Mouse (Mus musculus) heart, adult 11 months (tissue): ENCODE results near the gene Fam160a1.

ENCODE experiments used
- DNase-seq: peaks from one replicate; pipeline ENCODE4 v3.0.0; 2022

The Fam160a1 gene

GRCm38 (mm10) chr3:85677133-85677532, 140.0 kb downstream of the Fam160a1 start:
- DNase-seq = peak; percentile 16

DNA sequence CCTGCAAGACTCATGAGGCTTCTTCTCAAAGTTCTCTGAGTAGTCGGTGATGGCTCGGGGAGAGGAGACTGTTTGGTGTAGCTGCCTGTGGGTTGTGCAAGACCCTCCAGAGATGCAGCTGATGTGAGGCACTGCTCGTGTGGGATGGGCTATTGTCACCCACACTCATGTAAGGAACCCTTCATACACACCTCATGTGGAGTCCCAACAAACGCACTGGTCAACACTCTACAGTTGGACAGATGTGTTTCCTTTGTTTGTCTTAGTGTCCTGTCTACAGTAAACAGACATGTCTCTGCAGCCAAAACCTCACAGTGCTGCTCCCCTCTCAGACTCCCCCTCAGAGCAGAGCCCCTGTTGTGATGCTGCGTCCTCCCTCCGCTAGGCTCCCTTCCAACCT, 147.2 kb downstream of the Fam160a1 start:
- DNase-seq = no peak

DNA sequence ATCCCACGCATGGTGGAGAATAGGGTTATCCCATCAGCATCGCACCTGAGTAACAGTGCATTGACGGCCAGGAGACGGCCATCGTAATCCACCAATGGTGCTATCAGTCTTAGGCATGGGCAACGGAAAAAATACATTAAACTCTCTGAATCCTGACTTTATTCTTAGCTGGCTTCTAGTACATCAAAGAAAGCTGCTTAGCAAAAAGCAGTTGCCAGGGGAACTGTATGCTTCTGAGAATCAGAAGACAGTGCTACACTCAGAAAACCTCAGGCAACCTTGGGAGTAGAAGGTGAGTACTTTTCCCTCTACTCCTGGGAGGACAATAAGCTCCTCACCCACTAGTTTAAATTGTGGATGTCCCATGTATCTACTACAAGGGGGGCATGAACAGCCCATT, 149.4 kb downstream of the Fam160a1 start:
- DNase-seq = no peak

GRCm38 (mm10) chr3:85666736-85667135, 150.4 kb downstream of the Fam160a1 start:
- DNase-seq = no peak

DNA sequence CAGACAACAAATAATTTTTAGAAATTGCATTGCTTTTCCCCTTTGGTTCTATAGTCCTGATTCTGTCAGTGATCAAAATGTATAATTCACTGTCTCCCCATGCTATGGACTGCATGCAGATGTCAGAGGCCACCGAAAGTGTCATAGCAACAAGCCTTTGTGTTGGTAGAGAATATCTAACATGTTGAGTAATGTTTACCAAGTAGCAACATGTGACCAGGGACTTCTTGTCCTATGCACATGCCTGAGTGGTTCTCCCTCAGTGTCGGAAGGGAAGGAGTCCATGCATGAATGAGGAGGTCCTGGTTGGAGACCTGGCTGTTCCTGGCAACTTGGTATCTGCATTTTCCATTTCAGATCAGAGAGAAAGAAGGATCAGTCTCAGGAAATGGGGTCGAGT, 150.9 kb downstream of the Fam160a1 start:
- no peak for DNase-seq

DNA sequence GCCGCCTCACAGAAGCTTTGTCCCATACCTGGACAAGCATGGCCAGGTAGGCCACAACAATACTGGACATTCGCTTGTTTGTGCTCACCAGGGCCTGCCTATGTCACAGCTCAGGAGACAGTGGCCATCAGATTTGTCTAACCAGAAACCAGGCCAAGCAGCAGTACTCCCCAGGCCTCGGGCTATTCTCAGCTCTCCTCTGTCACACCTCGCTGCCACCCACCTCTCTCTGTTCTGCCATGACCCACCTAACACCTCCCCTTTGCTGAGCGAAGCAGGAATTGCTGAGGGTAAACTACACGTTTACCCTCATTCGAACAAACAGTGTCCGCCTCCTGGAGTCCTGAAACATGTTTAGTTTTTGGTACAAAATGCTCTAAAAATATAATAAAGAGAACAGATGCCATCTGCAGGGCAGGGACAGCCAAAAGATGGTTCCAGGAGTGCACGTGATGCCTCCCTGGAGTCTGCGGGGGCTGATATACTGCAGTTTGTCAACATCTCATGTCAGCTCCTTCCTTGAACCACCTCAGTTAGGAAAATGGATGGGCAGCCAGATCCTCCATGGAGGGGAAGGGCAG, 152.4 kb downstream of the Fam160a1 start:
- DNase-seq = no peak

- DNase-seq = no peak
Measured at GRCm38 (mm10) chr3:85663826-85664225, 153.3 kb downstream of the Fam160a1 start.

- no peak for DNase-seq
Measured at GRCm38 (mm10) chr3:85661926-85662813, 154.9 kb downstream of the Fam160a1 start.

GRCm38 (mm10) chr3:85659681-85660080, 157.4 kb downstream of the Fam160a1 start:
- no peak for DNase-seq

GRCm38 (mm10) chr3:85655538-85655937, 161.6 kb downstream of the Fam160a1 start:
- DNase-seq = no peak

GRCm38 (mm10) chr3:85652727-85653665, 164.1 kb downstream of the Fam160a1 start:
- DNase-seq = no peak

DNA sequence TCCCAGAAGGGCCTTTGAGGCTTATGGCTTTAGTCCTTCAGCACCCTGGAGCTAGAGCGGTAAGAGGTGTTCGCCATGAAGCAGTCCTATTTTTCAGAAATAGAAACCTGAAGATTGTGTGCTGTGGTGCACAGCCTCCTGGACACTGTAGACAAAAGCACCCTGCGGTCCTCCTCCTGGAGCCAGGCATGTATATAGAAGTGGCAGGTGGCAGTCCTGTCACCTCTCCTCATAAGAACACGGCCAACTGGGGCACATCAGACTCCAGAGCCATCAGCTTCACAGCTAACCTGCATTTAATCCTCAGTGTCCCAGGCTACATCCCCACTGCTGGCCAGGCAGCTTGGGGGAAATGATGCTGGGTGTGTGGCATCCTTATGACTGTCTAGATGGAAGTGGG, 167.9 kb downstream of the Fam160a1 start:
- peak; percentile 83 for DNase-seq

- no peak for DNase-seq
Measured at GRCm38 (mm10) chr3:85645517-85646004, 171.5 kb downstream of the Fam160a1 start.

- DNase-seq = no peak
Measured at GRCm38 (mm10) chr3:85644814-85645213, 172.3 kb downstream of the Fam160a1 start.

GRCm38 (mm10) chr3:85641751-85642150, 175.3 kb downstream of the Fam160a1 start:
- DNase-seq = no peak

GRCm38 (mm10) chr3:85636716-85637447, 180.2 kb downstream of the Fam160a1 start:
- no peak for DNase-seq

DNA sequence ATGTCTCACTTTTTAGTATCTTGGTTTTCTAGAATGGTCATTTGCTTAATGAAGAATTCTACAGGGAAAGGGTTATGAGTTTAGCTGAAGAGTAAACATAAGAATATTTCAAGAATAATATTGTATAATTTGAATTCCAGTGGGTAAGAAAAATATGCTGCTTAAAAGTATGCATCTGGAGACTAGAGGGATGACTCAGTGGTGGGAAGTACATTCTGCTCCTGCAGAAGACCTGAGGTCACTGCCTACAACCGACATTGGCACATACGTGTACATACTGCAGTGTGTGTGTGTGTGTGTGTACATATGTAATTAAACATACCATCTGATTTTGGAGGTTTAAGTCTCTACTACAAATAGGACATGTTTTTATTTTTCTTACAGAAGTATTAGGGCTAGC, 181.5 kb downstream of the Fam160a1 start:
- no peak for DNase-seq

DNA sequence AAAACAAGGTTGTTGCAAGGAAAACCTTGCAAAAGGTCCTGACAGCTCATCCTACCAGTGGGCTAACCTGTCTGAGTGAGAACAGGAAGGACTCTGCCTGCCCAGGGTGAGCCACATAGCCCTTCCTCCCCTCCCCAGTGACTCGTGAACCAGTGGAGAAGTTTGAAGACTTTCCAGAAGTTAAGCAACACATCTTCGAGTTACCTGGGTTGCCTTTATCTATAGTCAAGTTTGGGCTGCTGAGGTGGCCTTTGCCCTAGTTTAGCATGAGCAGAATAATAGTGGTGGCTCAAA, 182.0 kb downstream of the Fam160a1 start:
- DNase-seq = no peak

DNA sequence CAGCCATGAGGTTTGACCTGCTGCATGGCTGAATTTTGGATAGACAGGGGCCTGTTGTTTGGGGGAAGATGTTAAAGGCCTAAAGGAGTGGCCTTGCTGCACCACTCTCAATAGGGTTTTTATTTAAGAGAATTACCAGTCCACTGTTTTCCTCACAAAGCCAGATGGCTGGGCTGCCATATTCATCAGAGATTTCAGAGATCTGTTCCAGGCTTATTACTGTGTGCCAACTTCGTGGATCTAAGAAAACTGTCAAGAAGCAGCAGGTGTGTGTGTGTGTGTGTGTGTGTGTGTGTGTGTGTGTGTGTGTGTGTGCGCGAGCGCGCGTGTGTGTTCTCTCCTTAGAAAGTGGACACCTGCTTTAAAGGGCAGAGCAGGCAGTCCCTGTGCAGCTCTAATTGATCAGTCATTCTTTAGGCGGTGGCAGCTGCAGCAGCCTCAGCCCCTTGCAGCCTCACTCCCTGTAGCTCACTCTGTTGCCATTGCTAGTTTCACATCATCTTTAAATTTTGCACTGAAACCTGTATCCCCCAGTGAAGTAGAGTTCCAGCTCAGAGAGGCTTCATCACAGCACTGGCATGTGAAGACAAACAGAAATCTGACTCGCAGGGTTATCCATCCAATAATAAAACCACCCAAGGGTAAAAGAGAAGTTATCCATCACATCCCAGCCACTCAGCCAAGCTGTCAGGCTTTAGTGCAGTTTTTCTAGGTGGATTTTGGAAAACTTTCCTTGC, 182.5 kb downstream of the Fam160a1 start:
- DNase-seq = no peak

DNA sequence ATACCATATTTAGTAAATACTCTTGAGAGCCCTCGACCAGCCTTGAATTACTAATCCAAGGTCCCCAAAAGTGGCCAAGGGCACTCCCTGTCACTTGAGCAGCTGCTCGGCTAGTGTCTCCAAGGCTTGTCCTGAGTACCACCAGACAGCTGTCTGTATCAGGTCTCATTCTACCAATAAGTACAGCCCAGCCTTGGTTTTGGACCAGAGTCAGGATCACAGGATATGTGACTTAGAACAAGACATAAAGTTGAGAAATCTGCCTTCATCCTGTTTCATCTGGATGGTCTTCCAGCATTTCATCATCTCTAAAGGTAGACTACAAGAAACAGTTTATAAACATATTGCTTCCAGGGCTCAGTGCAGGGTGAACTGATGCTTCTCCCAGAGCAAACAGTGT, 183.4 kb downstream of the Fam160a1 start:
- no peak for DNase-seq

GRCm38 (mm10) chr3:85629895-85630510, 187.1 kb downstream of the Fam160a1 start:
- no peak for DNase-seq
